Mouse (Mus musculus) MEL (cell line): ENCODE data around the gene Rassf2. TPM values are rescaled to one million over a fixed set of nuclear protein-coding genes. Genes with fewer than 3 reads are reported as not detected.

Experiments
- DNase-seq: peaks from one replicate; pipeline ENCODE4 v3.0.0; 2011; ENCODE audit warnings: low read depth, low spot score
- H3K27ac ChIP-seq: 2 replicates; pipeline ENCODE4 v1.5.1; 2012; ENCODE audit warnings: low read depth, mild to moderate bottlenecking, control low read depth, low read length, moderate library complexity; ENCODE audit not compliant: control insufficient read depth
- H3K27me3 ChIP-seq, 2 experiments: fragments of 150-350 bp in 1 of 2; sonication (generic) in 1 of 2; 2 replicates each; pipeline ENCODE4 v1.6.1; 2012; ENCODE audit warnings: low read length in 2 of 2, mild to moderate bottlenecking in 2 of 2, improper control_type of control experiment in 1 of 2, moderate library complexity in 1 of 2; ENCODE audit not compliant: insufficient read depth in 2 of 2, control insufficient read depth in 1 of 2
- H3K36me3 ChIP-seq, 2 experiments: 2 replicates each; pipeline ENCODE4 v1.6.1; 2012 to 2014; ENCODE audit warnings: low read length in 2 of 2, improper control_type of control experiment in 1 of 2, inconsistent platforms in 1 of 2, mild to moderate bottlenecking in 1 of 2; ENCODE audit not compliant: insufficient read depth in 2 of 2, control insufficient read depth in 1 of 2
- H3K4me1 ChIP-seq, 2 experiments: fragments of 150-350 bp in 1 of 2; sonication (generic) in 1 of 2; 2 replicates each; pipeline ENCODE4 v1.6.1; 2012; ENCODE audit warnings: low read length in 2 of 2, improper control_type of control experiment in 1 of 2, mild to moderate bottlenecking in 1 of 2; ENCODE audit not compliant: insufficient read depth in 2 of 2, control insufficient read depth in 1 of 2
- H3K4me3 ChIP-seq, 2 experiments: fragments of 150-350 bp in 1 of 2; sonication (generic) in 1 of 2; 2 replicates each; pipeline ENCODE4 v1.5.1; 2012; ENCODE audit warnings: low read depth in 2 of 2, low read length in 2 of 2, mild to moderate bottlenecking in 2 of 2, moderate library complexity in 2 of 2, control low read depth in 1 of 2, improper control_type of control experiment in 1 of 2; ENCODE audit not compliant: control insufficient read depth in 1 of 2, insufficient read depth in 1 of 2
- H3K79me2 ChIP-seq: 2 replicates; pipeline ENCODE4 v1.6.1; 2012; ENCODE audit warnings: mild to moderate bottlenecking, low read length, moderate library complexity; ENCODE audit not compliant: control insufficient read depth, poor library complexity, insufficient read depth
- H3K9ac ChIP-seq: 2 replicates; pipeline ENCODE4 v1.6.1; 2012; ENCODE audit warnings: low read depth, mild to moderate bottlenecking, control low read depth, low read length, moderate library complexity; ENCODE audit not compliant: control insufficient read depth, poor library complexity, severe bottlenecking
- H3K9me3 ChIP-seq: fragments of 150-350 bp; sonication (generic); replicated peaks from 2 replicates; pipeline ENCODE4 v1.6.1; 2012; ENCODE audit warnings: mild to moderate bottlenecking, low read length, improper control_type of control experiment, moderate library complexity; ENCODE audit not compliant: insufficient read depth
- CHD1 ChIP-seq: IDR thresholded peaks from 2 replicates; pipeline ENCODE4 v1.6.1; 2012; ENCODE audit warnings: low read depth, mild to moderate bottlenecking, inconsistent platforms, low read length, improper control_type of control experiment
- CTCF ChIP-seq, 3 experiments: IDR thresholded peaks in 2 of 3; conservative IDR thresholded peaks in 1 of 3; 2 replicates each; pipeline ENCODE4 v1.5.1; 2011 to 2012; ENCODE audit warnings: low read length in 3 of 3, low read depth in 2 of 3, mild to moderate bottlenecking in 2 of 3, improper control_type of control experiment in 1 of 3, inconsistent platforms in 1 of 3, mixed read lengths in 1 of 3, moderate library complexity in 1 of 3; ENCODE audit not compliant: control insufficient read depth in 1 of 3, insufficient read depth in 1 of 3, poor library complexity in 1 of 3, severe bottlenecking in 1 of 3
- MAX ChIP-seq: IDR thresholded peaks from 2 replicates; pipeline ENCODE4 v1.6.1; 2011; ENCODE audit warnings: low read length, improper control_type of control experiment
- MXI1 ChIP-seq: IDR thresholded peaks from 2 replicates; pipeline ENCODE4 v1.6.1; 2011; ENCODE audit warnings: mild to moderate bottlenecking, low read depth, low read length, improper control_type of control experiment
- NRF1 ChIP-seq: IDR thresholded peaks from 2 replicates; pipeline ENCODE4 v1.6.1; 2014; ENCODE audit warnings: low read depth, mild to moderate bottlenecking, inconsistent platforms, low read length, improper control_type of control experiment, moderate library complexity; ENCODE audit not compliant: poor library complexity, insufficient read depth, severe bottlenecking
- POLR2AphosphoS5 ChIP-seq: IDR thresholded peaks from 2 replicates; pipeline ENCODE4 v1.6.1; 2012; ENCODE audit warnings: low read depth, borderline replicate concordance, mild to moderate bottlenecking, inconsistent platforms, low read length, moderate library complexity, mixed read lengths
- RAD21 ChIP-seq: IDR thresholded peaks from 2 replicates; pipeline ENCODE4 v1.6.1; 2011; ENCODE audit warnings: mild to moderate bottlenecking, low read depth, low read length, improper control_type of control experiment
- RCOR1 ChIP-seq: IDR thresholded peaks from 2 replicates; pipeline ENCODE4 v1.6.1; 2012; ENCODE audit warnings: low read depth, mild to moderate bottlenecking, inconsistent platforms, low read length, improper control_type of control experiment
- SIN3A ChIP-seq: IDR thresholded peaks from 2 replicates; pipeline ENCODE4 v1.6.1; 2012; ENCODE audit warnings: low read length, improper control_type of control experiment, inconsistent platforms
- TBP ChIP-seq: IDR thresholded peaks from 2 replicates; pipeline ENCODE4 v1.8.0; 2011; ENCODE audit warnings: low read depth, low read length, improper control_type of control experiment
- TCF12 ChIP-seq: IDR thresholded peaks from 2 replicates; pipeline ENCODE4 v1.6.1; 2014; ENCODE audit warnings: low read depth, mild to moderate bottlenecking, inconsistent platforms, low read length, improper control_type of control experiment, moderate library complexity
- USF1 ChIP-seq: IDR thresholded peaks from 2 replicates; pipeline ENCODE4 v1.6.1; 2014; ENCODE audit warnings: low read depth, mild to moderate bottlenecking, inconsistent platforms, low read length, improper control_type of control experiment, moderate library complexity
- ZC3H11A ChIP-seq: IDR thresholded peaks from 2 replicates; pipeline ENCODE4 v1.6.1; 2012; ENCODE audit warnings: low read depth, mild to moderate bottlenecking, inconsistent platforms, low read length, improper control_type of control experiment
- ZMIZ1 ChIP-seq: IDR thresholded peaks from 2 replicates; pipeline ENCODE4 v1.6.1; 2012; ENCODE audit warnings: low read depth, mild to moderate bottlenecking, inconsistent platforms, low read length, improper control_type of control experiment, moderate library complexity
- ZNF384 ChIP-seq: IDR thresholded peaks from 2 replicates; pipeline ENCODE4 v1.6.1; 2012; ENCODE audit warnings: low read depth, mild to moderate bottlenecking, inconsistent platforms, low read length, improper control_type of control experiment
- polyA plus RNA-seq, 2 experiments: library from polyadenylated mRNA; stranded (reverse) in 1 of 2; unstranded in 1 of 2; fragments of >175 nt in 1 of 2; fragments of >200 nt in 1 of 2; gene quantifications; 2 replicates each; pipeline versions ENCODE4 v1.2.1 to v1.2.4; 2012; ENCODE audit warnings: low replicate concordance in 2 of 2, low read depth in 1 of 2; ENCODE audit not compliant: insufficient read length in 2 of 2, insufficient read depth in 1 of 2, missing spikeins in 1 of 2
- total RNA-seq: library from RNA; depleted of rRNA; stranded (reverse); fragments of 300-350 nt; gene quantifications from 2 replicates; pipeline ENCODE4 v1.2.3, GENCODE M21; 2012

The Rassf2 gene
- total and polyA plus RNA-seq, 3 experiments, result 0.69 to 4.1 TPM; not detected in 1

- Histone ChIP-seq H3K9ac (no peak overlapping the region), H3K27ac (no peak overlapping the region), H3K4me3 (no peak overlapping the region), H3K4me1 (peaks cover 2 to 6% of the 10 kb centered on the region in 2 experiments; a peak in 2 of 4 replicates), H3K9me3 (no peaks in the 10 kb centered on the region), H3K79me2 (no peaks in the 10 kb centered on the region), H3K36me3 (0 out of 4 replicates have a peak, but pooled peaks cover 0 to 3% of the 10 kb centered on the region in 2 experiments), H3K27me3 (peaks cover 0 to 2% of the 10 kb centered on the region in 2 experiments; a peak in 1 of 4 replicates)
- no peak for DNase-seq
- no peak for TF ChIP-seq TBP
- TF ChIP-seq TCF12, result no peak
- no peak for TF ChIP-seq USF1
- TF ChIP-seq CTCF (IDR thresholded peaks at IDR 0.05 in 2 of 3, conservative IDR thresholded peaks at IDR 0.05 in 1 of 3; ENCODE audit: control insufficient read depth in 1 of 3, insufficient read depth in 1 of 3, low read depth in 2 of 3, low read length in 3 of 3, poor library complexity in 1 of 3, severe bottlenecking in 1 of 3), result no peak
- TF ChIP-seq ZNF384, result no peak
- no peak for TF ChIP-seq SIN3A
- TF ChIP-seq MAX, result no peak
- no peak for TF ChIP-seq RAD21
- TF ChIP-seq RCOR1, result no peak
- TF ChIP-seq ZMIZ1, result no peak
- no peak for TF ChIP-seq NRF1
- no peak for TF ChIP-seq MXI1
- TF ChIP-seq POLR2AphosphoS5, result no peak
- TF ChIP-seq CHD1, result no peak
- TF ChIP-seq ZC3H11A, result no peak
Measured at GRCm38 (mm10) chr2:132046659-132047058, 16.6 kb upstream of the Rassf2 start.

- H3K27me3 ChIP-seq, result peaks cover 0 to 2% of the 10 kb centered on the region in 2 experiments; a peak in 1 of 4 replicates
- H3K4me1 ChIP-seq, result peaks cover 3 to 9% of the 10 kb centered on the region in 2 experiments; a peak in 2 of 4 replicates
- H3K79me2 ChIP-seq, result no peaks in the 10 kb centered on the region
- no peak overlapping the region for H3K4me3 ChIP-seq
- H3K9me3 ChIP-seq, result no peaks in the 10 kb centered on the region
- H3K9ac ChIP-seq, result no peak overlapping the region
- no peak for DNase-seq
- TF ChIP-seq MXI1 (no peak), ZC3H11A (no peak)
- H3K36me3 ChIP-seq, result peaks cover 0 to 5% of the 10 kb centered on the region in 2 experiments; a peak in 1 of 4 replicates
- no peak overlapping the region for H3K27ac ChIP-seq
Measured at GRCm38 (mm10) chr2:132044320-132045274, 14.5 kb upstream of the Rassf2 start.
